Mouse (Mus musculus) urinary bladder, postnatal 14 days (tissue): Measurements from ENCODE around the gene Abraxas2.

Source experiments
- DNase-seq: peaks from one replicate; pipeline ENCODE4 v3.0.0; 2021; ENCODE audit warnings: low spot score

Abraxas2 gene

DNA sequence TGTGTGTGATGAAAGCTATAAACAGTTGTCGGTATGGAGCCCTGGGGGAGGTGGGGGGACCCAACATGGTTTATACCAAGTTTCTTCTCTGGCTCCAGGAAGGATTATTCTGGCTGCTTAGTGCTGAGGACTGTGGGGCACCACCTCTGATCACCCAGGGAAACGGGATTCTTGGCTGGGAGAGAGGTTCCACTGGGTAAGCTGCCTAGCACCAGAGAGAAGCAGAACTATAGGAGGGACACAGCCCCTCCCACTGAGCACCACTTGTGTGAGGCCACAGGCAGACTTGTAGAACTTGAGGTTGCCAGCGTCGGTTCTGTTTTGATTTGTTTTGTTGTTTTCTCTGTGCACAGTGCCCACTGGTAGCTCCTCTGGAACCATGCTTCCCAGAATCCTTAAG, 5.1 kb upstream of the Abraxas2 start:
- no peak for DNase-seq

- DNase-seq, result no peak
Measured at GRCm38 (mm10) chr7:132856083-132856482, 2.9 kb upstream of the Abraxas2 start.

- DNase-seq, result no peak
Measured at GRCm38 (mm10) chr7:132858043-132858608, 899 bp upstream of the Abraxas2 start.

GRCm38 (mm10) chr7:132866316-132866715, 7.3 kb downstream of the Abraxas2 start:
- no peak for DNase-seq

DNA sequence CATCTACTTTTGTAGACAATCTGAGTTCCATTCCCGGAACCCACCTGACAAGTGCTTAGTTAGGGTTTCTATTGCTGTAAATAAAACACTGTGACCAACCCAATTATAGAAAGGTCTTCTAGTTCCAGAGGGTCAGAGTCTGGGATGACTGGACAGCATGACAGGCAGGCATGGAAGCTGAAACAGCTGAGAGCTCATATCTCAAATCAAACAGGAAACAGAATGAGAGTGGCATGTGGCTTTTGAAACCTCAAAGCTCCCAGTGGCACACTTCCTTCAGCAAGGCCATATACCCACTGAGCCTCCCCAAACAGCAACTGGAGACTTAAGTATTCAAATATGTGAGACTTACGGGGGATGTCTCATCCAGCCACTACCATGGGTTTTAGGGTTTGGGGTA, 14.0 kb downstream of the Abraxas2 start:
- DNase-seq, result no peak

DNA sequence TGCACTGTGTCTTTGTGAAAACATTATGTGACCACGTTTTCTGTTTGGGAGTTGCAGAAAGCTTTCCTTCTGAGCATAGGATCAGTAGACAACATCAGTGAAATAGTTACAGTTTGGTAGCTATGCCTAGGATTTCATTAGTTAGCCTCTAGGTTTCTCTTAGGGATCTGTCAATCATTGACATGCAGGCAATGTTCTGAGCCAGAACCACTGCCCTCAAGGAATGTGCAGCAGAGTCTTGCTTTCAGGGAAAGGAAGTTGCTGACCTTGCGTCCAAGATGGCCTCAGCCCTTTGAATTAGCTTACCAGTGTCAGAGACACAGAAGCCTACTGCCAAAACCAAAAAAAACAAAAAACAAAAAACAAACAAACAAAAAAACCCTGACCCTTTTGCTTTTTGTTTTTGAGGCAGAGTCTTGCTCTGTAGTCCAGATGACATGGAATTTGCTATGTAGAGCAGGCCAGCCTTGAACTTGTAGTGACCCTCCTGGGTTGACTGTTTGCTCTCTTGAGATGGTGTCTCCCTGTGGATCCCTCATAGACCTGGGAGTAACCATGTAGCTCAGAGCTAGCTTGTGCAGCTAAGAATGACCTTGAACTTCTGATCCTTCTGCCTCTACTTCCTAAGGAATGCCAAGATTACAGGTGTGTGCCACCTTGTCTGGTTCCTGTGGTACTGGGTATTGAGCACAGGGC, 16.5 kb downstream of the Abraxas2 start:
- no peak for DNase-seq

GRCm38 (mm10) chr7:132880276-132880675, 21.3 kb downstream of the Abraxas2 start:
- DNase-seq, result no peak

GRCm38 (mm10) chr7:132882343-132882742, 23.3 kb downstream of the Abraxas2 start:
- DNase-seq, result no peak

- DNase-seq, result no peak
Measured at GRCm38 (mm10) chr7:132884031-132884430, 25.0 kb downstream of the Abraxas2 start.

GRCm38 (mm10) chr7:132887019-132887804, 28.2 kb downstream of the Abraxas2 start:
- no peak for DNase-seq

DNA sequence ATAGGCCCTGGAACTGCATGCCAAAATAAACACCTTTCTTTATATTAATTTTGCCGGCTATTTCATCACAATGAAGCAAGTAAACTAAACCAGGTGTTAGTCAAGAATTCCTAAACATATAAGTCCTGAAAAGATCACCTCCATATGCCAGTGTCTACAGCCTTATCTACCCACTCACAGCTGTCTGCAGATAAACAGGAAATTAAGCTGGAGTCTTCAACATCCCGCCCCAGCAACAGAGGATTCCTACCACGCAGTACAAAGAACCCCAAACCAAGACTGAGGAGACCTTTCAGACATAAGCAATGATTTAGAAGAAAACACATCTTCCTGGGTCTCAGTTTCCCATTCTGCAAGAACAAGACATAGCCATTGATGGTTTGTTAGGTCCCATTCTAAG, 29.0 kb downstream of the Abraxas2 start:
- DNase-seq, result no peak

DNA sequence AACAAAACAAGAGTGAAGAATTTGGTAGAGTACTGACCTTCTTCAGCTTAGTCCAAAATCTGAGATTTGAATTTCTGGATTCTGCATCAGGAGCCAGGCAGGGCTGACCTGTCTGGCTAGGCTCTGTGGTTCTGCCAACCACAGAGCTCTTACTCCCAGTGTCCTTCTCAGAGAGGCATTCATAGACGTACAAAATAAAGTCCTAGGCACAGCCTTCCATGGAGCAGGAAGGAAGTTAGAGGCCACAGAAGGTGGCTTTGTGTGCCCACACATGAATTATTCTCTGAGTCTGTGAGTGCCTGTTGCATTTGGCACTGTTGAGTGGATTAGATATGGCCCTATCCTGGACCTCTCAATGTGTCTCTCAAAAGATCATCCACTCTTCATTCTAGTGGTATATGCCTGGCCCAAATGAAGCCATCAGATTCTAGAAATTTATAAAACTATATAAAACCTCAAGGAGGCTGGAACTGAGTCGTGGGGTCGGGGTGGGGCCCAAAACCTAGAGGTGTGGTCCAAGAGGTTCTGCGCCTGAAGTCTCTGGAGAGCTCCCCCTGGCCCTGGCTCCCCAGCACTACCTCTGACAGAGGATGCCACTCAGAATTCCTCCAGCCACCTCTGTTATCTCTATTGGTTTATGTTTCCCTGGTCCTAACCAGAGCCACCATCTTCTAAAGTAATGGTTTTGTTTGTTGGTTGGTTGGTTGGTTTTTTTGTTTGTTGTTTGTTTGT, 29.7 kb downstream of the Abraxas2 start:
- DNase-seq, result no peak

DNA sequence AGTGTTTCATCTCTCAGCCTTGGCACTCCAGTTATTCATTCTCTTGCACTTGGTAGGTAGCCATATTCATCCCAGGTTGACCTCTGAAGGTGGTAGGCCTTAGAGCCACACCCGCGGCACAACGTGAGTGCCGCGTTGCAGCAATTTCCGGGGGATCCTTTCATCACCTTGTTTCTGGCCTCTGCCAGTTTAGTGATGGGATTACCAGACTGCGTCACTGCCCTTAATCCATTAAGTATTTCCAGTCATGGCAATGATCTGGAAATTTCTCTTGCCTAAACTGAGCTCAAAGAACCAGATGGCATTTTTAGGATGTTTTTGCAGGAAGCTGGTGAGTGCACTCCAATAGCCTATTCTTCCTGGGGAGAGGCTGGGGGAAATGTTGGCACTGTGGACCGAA, 30.7 kb downstream of the Abraxas2 start:
- DNase-seq, result no peak

- DNase-seq, result no peak
Measured at GRCm38 (mm10) chr7:132890201-132890600, 31.2 kb downstream of the Abraxas2 start.

DNA sequence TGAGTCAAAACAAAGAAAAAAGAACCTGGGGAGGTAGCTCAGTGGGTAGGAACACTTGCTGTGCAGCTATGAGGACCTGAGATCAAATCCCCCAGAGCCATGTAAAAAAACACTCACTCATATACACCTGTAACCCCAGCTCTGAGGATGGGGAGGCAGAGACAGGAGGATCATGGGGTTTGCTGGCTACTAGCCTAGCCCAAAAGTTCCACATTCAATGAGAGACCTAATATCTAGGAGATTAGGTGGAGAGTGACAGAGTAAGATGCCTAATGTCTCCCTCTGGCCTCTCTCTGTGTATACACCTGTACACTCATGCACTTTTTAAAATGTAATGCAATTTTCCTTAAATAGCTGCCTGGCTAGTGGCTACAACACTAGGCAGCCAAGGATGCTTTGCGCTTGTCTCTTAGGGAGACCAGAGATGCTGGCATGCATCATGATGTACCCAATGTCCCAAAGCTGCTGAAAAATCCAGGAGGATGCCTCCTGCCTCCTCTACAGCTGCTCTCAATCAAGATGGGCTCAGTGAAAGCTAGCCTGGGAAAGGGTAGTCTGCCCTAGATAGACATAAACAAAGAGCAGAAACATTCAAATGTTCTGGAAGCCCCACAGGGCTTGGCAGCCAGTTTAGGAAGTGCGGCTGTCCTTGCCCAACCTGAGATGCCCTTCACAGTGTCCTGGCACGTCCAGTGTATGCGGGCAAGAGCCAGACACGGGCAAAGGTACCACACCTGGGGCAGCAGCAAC, 32.7 kb downstream of the Abraxas2 start:
- no peak for DNase-seq

DNA sequence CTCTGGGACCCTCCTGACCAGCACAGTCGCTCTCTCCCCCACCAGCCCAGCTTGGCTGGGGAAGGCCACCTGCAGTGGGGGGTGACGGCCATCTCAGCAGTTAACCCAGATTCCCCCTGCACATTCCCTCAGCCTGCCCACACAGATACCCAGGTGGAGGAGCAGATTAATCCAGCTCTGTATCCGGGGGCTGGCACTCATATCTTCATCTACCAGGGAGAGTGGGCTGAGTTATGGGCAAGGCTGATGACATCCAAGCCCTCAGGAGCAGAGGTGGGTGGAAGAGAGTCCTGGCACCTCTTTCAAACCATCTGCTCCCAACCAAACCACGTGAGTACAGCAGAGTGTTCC, 33.3 kb downstream of the Abraxas2 start:
- no peak for DNase-seq

- DNase-seq, result no peak
Measured at GRCm38 (mm10) chr7:132892806-132893205, 33.8 kb downstream of the Abraxas2 start.

DNA sequence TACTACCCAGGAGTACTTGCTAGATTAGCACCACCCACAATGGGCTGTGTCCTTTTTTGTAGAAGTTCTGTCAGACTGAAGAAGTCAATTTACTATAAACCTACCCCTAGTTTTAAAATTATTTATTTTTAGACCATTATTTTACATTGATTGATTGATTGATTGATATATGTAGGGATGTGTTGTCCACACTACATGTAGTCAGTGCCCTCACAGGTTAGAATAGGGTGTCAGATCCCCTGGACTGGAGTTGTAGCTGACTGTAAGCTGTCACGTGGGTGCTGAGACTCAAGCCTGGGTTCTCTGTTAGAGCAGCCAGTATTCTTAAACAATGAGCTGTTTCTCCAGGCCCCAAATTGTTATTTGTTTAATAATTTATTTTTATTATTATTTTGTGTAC, 34.3 kb downstream of the Abraxas2 start:
- no peak for DNase-seq

GRCm38 (mm10) chr7:132894841-132895555, 36.0 kb downstream of the Abraxas2 start:
- peak; percentile 27 for DNase-seq

DNA sequence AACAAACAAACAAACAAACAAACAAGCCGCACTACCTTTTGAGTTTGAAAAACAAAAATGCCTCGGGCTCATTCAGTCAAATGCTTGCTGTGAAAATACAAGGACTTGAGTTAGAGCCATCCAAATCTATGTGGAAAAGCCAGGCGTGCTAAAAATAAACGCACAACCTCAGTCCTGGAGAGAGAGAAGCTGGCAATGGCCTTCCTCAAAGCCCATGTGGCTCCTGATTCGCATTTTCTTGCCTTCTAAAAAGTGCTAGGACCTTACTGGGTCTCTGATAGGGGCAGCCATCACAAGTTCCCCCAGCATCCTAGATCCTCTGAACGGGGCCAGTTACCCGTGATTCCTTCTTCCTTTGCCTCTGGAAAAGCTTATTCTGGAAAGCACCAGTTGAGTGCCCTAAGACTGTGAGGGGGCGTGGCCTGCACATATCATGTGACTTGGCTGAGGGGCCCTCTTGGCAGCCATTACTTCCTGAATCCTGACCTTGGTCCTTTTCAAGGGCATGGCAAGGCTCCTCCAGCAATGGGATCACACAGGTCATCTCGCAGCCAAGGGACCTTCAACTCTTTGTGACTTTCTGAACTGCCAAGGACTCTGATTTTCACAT, 37.3 kb downstream of the Abraxas2 start:
- DNase-seq, result no peak

GRCm38 (mm10) chr7:132897258-132897657, 38.2 kb downstream of the Abraxas2 start:
- DNase-seq, result no peak
